Mouse (Mus musculus) lung, embryonic 15.5 days (tissue): ENCODE data around the gene Ahcy. TPM values are rescaled to one million over a fixed set of nuclear protein-coding genes. Genes with fewer than 3 reads are reported as not detected.

Source experiments
- ATAC-seq: fragments of 200-750 bp; cut with Nextera tagmentation; 2 replicates; pipeline ENCODE4 v1.8.0; 2017; ENCODE audit warnings: moderate number of reproducible peaks, borderline replicate concordance; ENCODE audit not compliant: low FRiP score, low TSS enrichment; ENCODE audit errors: extremely low read depth
- H3K27ac ChIP-seq: fragments of 300-500 bp; sonication (generic); 2 replicates; pipeline ENCODE4 v1.5.1; 2015; ENCODE audit warnings: moderate library complexity, mild to moderate bottlenecking, inconsistent platforms
- H3K27me3 ChIP-seq: fragments of 300-500 bp; sonication (generic); 2 replicates; pipeline ENCODE4 v1.6.1; 2015; ENCODE audit warnings: inconsistent platforms
- H3K36me3 ChIP-seq: fragments of 300-500 bp; sonication (generic); 2 replicates; pipeline ENCODE4 v1.6.1; 2015; ENCODE audit warnings: inconsistent platforms
- H3K4me1 ChIP-seq: fragments of 300-500 bp; sonication (generic); 2 replicates; pipeline ENCODE4 v1.6.1; 2015; ENCODE audit warnings: inconsistent platforms
- H3K4me2 ChIP-seq: fragments of 300-500 bp; sonication (generic); 2 replicates; pipeline ENCODE4 v1.6.1; 2015; ENCODE audit warnings: inconsistent platforms, mild to moderate bottlenecking, moderate library complexity
- H3K4me3 ChIP-seq: fragments of 300-500 bp; sonication (generic); 2 replicates; pipeline ENCODE4 v1.5.1; 2015; ENCODE audit warnings: mild to moderate bottlenecking, inconsistent platforms
- H3K9ac ChIP-seq: fragments of 300-500 bp; sonication (generic); 2 replicates; pipeline ENCODE4 v1.6.1; 2015; ENCODE audit warnings: inconsistent platforms
- H3K9me3 ChIP-seq: fragments of 300-500 bp; sonication (generic); 2 replicates; pipeline ENCODE4 v1.6.1; 2016; ENCODE audit warnings: inconsistent platforms
- WGBS: fragments of 180-500 bp; shearing (Covaris S2); methylation state at CpG from one replicate; pipeline ENCODE4 v1.1.7; 2015; 5-methylcytosine and 5-hydroxymethylcytosine counted together
- polyA plus RNA-seq: library from polyadenylated mRNA; unstranded; fragments of >200 nt; fragmentation: Nextera tagmentation; extraction: Ambion mirVana; gene quantifications from 2 replicates; pipeline ENCODE4 v1.2.1, GENCODE M21; 2015

Gene Ahcy
- polyA plus RNA-seq, 1 experiment from 2014 or later, result 62.3 TPM

DNA sequence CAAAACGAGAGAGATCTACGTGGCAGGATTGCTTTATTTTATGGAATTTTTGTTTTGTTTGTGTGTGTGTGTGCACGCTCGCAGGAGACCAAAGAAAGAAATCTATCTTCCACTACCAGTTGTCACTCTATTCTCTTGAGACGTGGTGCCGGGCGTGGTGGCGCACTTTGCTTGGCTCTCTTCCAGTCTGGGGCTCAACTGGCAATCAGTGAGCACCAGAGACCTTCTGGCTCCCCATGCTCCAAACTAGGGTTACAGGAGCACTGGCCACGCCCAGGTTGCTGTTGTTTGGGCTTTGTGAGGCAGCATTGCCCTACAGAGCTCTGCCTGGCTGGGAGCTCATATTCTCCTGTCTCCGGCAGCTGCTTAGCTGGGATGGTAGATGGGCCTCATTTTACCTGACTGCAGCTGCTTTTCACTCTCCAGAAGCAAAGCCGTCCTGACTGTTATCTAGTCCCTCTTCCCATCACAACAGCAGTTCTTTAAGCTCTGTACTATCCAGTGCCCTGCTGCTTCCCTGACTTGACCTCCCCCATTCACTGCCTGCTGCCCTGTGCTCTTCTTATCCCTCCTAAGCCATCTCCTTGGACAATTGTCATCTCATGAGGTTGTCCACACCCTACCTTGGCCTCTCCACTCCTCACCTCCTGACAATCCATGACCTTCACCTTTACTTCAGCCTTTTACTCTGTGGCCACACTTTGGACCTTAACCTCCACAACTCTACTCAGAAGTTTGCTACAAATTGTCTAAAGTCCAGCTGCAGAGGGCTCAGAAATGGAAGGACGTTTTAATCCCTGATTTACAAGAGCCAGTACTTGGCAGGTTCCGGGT is 16.8 kb upstream of the Ahcy start:
- Histone ChIP-seq H3K27ac (no peak overlapping the region), H3K36me3 (no peaks in the 10 kb centered on the region), H3K4me1 (no peaks in the 10 kb centered on the region), H3K4me3 (no peak overlapping the region), H3K27me3 (no peaks in the 10 kb centered on the region), H3K9me3 (no peaks in the 10 kb centered on the region), H3K4me2 (no peak overlapping the region), H3K9ac (no peak overlapping the region)
- WGBS, result 43% methylated on average over 13 of the region's 13 CpGs
- no peak for ATAC-seq

DNA sequence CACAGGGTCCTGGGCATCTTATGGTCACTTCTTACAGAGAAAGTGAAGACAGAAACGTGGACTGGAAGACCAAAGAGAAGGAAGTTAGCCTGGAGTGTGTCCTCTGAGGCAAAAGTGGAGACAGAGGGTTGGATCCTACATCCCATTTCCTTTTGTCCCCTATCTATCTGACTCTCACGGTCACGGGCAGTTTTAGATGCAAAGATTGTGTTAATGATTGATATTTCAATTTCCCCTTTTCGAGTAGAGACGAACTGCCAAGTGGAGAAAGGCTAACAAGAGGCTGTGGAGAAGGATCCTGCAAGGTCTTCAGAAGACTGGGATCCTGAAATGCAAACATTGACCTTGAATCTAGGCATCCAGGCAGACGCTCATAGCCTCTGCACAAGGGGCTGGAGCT is 14.0 kb upstream of the Ahcy start:
- Histone ChIP-seq H3K4me2 (no peak overlapping the region), H3K4me1 (no peaks in the 10 kb centered on the region), H3K9ac (no peak overlapping the region), H3K27me3 (no peaks in the 10 kb centered on the region), H3K27ac (no peak overlapping the region), H3K36me3 (no peaks in the 10 kb centered on the region), H3K9me3 (no peaks in the 10 kb centered on the region), H3K4me3 (no peak overlapping the region)
- ATAC-seq, result no peak
- 49% methylated on average over 6 of the region's 6 CpGs for WGBS

DNA sequence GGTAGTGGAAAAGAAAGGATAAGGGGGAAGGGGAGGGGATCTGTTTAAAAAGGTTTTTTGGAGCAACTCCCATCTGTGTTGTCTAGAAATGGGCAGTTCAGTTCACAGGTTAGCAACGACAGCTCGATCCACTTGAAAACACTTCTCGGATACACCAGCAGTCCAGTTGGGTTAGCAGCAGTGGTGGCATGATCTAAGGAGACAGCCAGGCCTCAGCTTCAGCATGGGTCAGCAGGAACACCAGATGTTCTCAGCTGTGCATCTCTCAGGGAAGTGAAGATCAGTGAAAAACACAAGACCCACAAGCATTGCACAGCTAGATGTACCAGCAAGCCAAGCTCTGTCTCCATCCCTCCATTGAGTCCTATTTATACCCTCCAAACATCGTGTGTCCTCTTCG is 12.0 kb upstream of the Ahcy start:
- H3K4me3 ChIP-seq, result no peak overlapping the region
- H3K9me3 ChIP-seq, result no peaks in the 10 kb centered on the region
- H3K27me3 ChIP-seq, result no peaks in the 10 kb centered on the region
- no peak for ATAC-seq
- WGBS, result 69% methylated on average over 5 of the region's 5 CpGs
- H3K36me3 ChIP-seq, result no peaks in the 10 kb centered on the region
- no peak overlapping the region for H3K4me2 ChIP-seq
- H3K9ac ChIP-seq, result no peak overlapping the region
- H3K27ac ChIP-seq, result no peak overlapping the region
- H3K4me1 ChIP-seq, result no peaks in the 10 kb centered on the region

DNA sequence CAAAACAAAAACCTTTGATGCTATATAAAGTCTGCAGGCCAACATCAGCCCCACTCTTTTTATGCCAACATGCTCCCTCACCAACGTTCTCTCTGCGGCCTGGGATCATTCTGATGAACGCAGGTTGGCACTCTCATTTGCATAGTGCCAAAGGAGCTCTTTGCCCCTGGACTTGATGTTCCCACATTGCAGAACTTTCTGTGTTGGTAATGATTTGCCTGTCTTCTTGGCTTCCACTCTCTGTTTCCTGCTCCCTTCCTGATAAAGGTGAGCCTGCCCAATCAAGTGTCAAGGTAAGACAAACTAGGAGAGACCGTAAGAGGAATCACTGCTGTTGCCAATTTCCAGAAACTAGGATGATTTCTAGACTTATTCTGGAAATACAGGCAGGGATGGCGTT is 10.2 kb upstream of the Ahcy start:
- H3K4me2 ChIP-seq, result no peak overlapping the region
- no peak for ATAC-seq
- H3K9ac ChIP-seq, result no peak overlapping the region
- no peaks in the 10 kb centered on the region for H3K4me1 ChIP-seq
- no peak overlapping the region for H3K4me3 ChIP-seq
- H3K9me3 ChIP-seq, result no peaks in the 10 kb centered on the region
- H3K27ac ChIP-seq, result no peak overlapping the region
- H3K27me3 ChIP-seq, result no peaks in the 10 kb centered on the region
- no peaks in the 10 kb centered on the region for H3K36me3 ChIP-seq
- 83% methylated on average over 5 of the region's 5 CpGs for WGBS

DNA sequence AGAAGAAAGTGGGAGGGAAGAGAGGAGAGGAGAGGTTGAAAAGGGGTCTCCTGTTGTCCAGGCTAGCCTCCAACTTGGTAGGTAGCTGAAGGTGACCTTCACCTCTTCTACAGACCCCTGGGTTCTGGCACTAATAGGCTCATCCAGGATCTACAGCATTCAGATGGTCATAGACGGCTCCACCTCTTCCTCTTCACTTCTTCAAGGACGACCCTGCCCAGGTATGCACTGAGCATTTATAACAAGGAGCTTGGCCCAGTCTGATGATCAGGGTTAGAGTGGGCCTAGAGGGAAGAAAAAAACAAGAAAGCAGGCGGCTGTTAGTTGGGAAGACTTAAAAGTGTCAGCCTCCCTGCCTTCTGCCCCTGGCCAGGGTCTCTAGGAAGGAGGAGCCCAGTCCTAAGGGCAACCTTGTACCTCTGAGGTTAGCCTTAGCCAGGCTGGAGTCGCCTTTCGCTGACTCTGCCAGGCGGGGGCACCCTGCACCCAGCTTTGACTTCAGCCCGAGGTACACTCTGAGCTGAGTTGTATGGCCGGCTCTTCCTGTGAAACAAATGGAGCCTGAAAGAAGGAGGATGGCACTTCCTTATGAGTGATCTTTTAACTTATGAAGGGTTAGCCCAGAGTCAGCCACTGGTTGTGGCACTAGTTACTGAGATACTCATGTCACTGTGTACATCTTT is 8.0 kb upstream of the Ahcy start:
- whole genome bisulfite sequencing, result 12% methylated on average over 8 of the region's 8 CpGs
- no peak overlapping the region for H3K9ac ChIP-seq
- H3K36me3 ChIP-seq, result no peaks in the 10 kb centered on the region
- H3K4me2 ChIP-seq, result no peak overlapping the region
- no peaks in the 10 kb centered on the region for H3K4me1 ChIP-seq
- peak; percentile 67; the same call in 1 of the 2 replicates for ATAC-seq
- no peaks in the 10 kb centered on the region for H3K27me3 ChIP-seq
- no peaks in the 10 kb centered on the region for H3K9me3 ChIP-seq
- H3K27ac ChIP-seq, result no peak overlapping the region
- H3K4me3 ChIP-seq, result no peak overlapping the region

DNA sequence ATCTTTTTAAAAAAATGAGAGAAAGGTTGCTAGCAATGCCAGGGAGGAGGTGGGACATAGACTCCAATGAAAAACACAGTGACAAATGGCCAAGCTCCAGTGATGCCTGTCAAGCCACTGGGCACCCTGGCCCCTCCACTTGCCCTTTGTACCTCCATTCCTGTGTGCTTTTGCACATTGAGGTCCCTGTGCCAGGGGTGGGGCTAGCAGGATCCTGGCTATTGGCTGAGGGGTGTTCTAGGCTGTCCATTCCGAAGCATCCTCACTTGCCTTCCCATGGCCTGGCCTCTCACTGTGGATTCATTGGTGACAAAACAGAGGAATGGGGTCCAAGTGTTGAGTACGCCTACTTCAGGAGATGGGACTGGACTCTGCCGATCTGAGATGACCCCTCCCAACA is 6.8 kb upstream of the Ahcy start:
- Histone ChIP-seq H3K4me3 (no peak overlapping the region), H3K27ac (no peak overlapping the region), H3K9me3 (no peaks in the 10 kb centered on the region), H3K36me3 (no peaks in the 10 kb centered on the region), H3K4me1 (no peaks in the 10 kb centered on the region), H3K4me2 (no peak overlapping the region), H3K9ac (no peak overlapping the region), H3K27me3 (no peaks in the 10 kb centered on the region)
- WGBS, result 90% methylated on average over 3 of the region's 3 CpGs
- no peak; the same call in 1 of the 2 replicates for ATAC-seq

DNA sequence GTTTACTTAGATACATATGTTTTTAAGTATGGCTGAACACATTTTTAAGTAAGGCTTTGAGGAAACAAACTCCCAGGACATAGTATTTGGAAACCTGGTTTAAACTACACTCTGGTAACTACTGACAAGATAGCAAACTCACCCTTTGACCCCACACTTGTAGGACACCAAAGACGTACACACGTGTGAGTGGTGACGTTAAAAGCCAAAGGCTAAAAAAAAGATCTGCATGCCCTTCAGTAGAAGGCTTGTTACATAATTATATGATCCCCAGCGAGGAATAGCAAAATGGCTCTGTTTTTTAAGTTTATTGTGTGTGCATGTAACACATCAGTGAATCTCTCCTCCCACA is 5.9 kb upstream of the Ahcy start:
- Histone ChIP-seq H3K27ac (no peak overlapping the region), H3K36me3 (no peaks in the 10 kb centered on the region), H3K9ac (no peak overlapping the region), H3K9me3 (no peaks in the 10 kb centered on the region), H3K4me2 (no peak overlapping the region), H3K27me3 (no peaks in the 10 kb centered on the region), H3K4me1 (peaks cover 2% of the 10 kb centered on the region; the same call in 1 of the 2 replicates), H3K4me3 (no peak overlapping the region)
- no peak for ATAC-seq
- 35% methylated on average over 4 of the region's 4 CpGs for WGBS

DNA sequence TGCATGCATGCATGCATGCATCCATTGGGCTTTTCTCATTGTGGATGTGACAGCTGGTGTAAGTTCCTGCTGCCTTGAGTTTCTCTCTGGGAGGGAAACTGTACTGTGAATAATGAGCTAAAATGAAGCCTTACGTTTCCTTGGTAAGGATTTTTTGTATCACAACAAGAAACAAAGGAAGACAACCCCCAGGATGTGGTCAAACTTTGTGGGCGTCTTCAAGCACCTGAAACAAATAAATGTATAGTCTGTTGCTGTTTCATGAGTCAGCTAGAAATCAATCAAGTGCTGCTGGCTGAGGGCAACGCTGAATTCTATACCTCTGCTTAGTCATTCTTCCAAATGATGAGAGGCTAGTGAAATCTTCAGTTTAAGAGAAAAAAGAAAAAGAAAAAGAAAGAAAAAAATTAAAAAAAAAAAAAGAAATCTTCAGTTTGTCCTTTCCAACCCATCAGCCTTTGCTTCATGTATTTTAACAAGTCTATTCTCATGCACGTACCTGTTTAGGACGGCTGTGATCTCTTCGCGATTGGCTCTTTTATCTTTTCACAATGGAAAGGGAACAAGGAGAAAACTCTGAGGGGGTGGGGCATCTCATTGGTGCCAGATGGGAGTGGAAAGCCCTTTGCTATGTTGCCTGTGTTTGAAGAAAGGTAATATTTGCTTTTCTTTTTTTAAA is 5.3 kb upstream of the Ahcy start:
- ATAC-seq, result no peak
- Histone ChIP-seq H3K4me3 (no peak overlapping the region), H3K27ac (no peak overlapping the region), H3K9me3 (no peaks in the 10 kb centered on the region), H3K9ac (no peak overlapping the region), H3K27me3 (no peaks in the 10 kb centered on the region), H3K4me1 (peaks cover 8% of the 10 kb centered on the region), H3K36me3 (no peaks in the 10 kb centered on the region), H3K4me2 (no peak overlapping the region)
- 35% methylated on average over 7 of the region's 7 CpGs for WGBS

DNA sequence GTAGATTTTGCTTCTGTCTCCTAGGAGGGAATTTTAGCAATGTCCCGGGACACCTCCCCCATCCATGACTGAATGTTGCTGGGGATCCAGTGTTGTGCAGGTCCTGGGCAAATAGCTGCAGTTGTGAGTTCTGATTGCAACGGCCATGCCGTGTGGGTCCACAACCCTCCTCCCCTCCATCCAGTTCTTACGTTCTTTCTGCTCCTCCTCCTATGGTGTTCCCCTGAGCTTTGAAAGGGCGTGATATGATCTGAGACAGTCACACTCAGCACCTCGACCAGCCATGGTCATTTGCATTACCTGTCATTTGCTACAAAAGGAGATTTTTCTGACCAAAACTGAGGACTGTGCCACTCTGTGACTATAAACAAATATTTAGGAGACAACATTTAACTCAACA is 1.4 kb upstream of the Ahcy start:
- 71% methylated on average over 6 of the region's 6 CpGs for WGBS
- no peak overlapping the region for H3K27ac ChIP-seq
- H3K36me3 ChIP-seq, result no peaks in the 10 kb centered on the region
- H3K4me3 ChIP-seq, result no peak overlapping the region
- no peak overlapping the region for H3K4me2 ChIP-seq
- H3K27me3 ChIP-seq, result no peaks in the 10 kb centered on the region
- peaks cover 19% of the 10 kb centered on the region for H3K4me1 ChIP-seq
- H3K9me3 ChIP-seq, result no peaks in the 10 kb centered on the region
- ATAC-seq, result no peak
- H3K9ac ChIP-seq, result no peak overlapping the region

DNA sequence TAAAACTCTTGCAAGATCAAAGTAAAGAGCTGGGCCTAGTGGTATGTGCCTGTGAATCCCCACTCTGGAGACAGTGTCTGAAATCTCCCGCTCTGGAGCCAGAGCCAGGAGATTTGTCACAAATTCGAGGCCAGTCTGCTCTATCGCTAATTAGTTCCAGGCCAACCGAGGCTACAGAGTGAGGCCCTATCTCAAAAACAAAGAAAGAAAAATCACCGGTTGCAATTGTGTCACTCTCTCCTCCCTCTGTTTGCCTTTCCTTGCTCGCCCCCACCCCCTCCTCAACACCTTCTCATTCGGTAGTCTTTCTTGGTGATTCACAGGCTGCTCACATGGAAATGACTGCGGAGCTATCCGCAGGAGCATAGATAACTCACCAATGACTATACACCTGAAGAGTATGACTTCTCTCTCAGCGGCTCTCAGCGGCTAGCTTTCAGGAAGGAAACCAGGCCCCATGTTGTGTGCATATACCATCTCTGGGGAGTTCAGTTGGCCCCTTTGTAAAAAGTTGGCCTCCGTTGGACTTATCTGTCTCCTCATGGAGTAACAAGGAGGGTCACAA is 551 bp upstream of the Ahcy start:
- Histone ChIP-seq H3K4me3 (peak overlapping the region; percentile 71), H3K9ac (peak overlapping the region; percentile 76), H3K27me3 (no peaks in the 10 kb centered on the region), H3K27ac (peak overlapping the region; percentile 68), H3K36me3 (no peaks in the 10 kb centered on the region), H3K4me2 (peak overlapping the region; percentile 83), H3K4me1 (peaks cover 19% of the 10 kb centered on the region), H3K9me3 (no peaks in the 10 kb centered on the region)
- WGBS, result 21% methylated on average over 12 of the region's 12 CpGs
- ATAC-seq, result 0 out of 2 replicates have a peak, but pooled peaks have one; percentile 6

DNA sequence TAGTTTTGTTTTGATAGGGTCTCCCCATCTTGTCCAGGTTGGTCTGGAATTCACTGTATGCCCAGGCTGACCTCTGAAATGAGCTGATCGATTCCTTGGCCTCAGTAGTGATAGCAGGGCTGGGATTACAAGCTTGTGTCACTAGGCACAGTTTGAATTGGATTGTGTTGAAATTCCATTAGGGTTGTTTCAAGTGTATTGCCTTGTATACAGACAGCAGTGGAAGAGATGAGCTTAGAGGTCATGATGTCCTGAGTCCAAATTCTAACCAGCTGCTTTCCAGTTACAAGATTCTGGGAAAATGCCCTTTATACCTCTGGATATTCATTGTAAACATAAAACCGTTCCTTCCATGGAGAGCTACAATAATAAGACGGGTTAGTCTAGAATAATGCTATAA is 950 bp downstream of the Ahcy start:
- H3K4me2 ChIP-seq, result peak overlapping the region; percentile 83
- 7% methylated on average over 3 of the region's 3 CpGs for WGBS
- H3K36me3 ChIP-seq, result no peaks in the 10 kb centered on the region; the same call in 1 of the 2 replicates
- peak overlapping the region; percentile 76 for H3K9ac ChIP-seq
- no peaks in the 10 kb centered on the region for H3K27me3 ChIP-seq
- ATAC-seq, result no peak
- peak overlapping the region; percentile 71 for H3K4me3 ChIP-seq
- H3K4me1 ChIP-seq, result peaks cover 19% of the 10 kb centered on the region
- H3K9me3 ChIP-seq, result no peaks in the 10 kb centered on the region
- no peak overlapping the region for H3K27ac ChIP-seq
